ENCODE assay signal across 15 mouse cellular contexts in genomic region chr5:105081900-105082299, GRCm38 (mm10). TPM values are rescaled to one million over a fixed set of nuclear protein-coding genes. Genes with fewer than 3 reads are reported as not detected.
"Had no signal": no experiment of that assay in that cellular context is flagged by ENCODE, and none has a peak within 500 bp of the region (broad histone marks: within the 10 kb centered on the region; RNA-seq: fewer than 3 reads in every experiment).

No protein-coding gene starts in this region.

- H3K4me1 ChIP-seq: limb, embryonic 15.5 days; liver, embryonic 13.5 days; liver, embryonic 15.5 days; midbrain, embryonic 13.5 days; midbrain, embryonic 15.5 days; neural tube, embryonic 12.5 days had no signal

- ATAC-seq: liver, postnatal 0 days; midbrain, embryonic 13.5 days; midbrain, embryonic 15.5 days had no signal

- DNase-seq: liver, embryonic 13.5 days; liver, postnatal 0 days; lung, embryonic 14.5 days; lung, postnatal 10 days; lung, postnatal 4 days; right cerebral cortex, postnatal 14 days; right cerebral cortex, postnatal 4 days; spleen, adult 18-20 months had no signal

- H3K36me3 ChIP-seq: limb, embryonic 15.5 days; liver, embryonic 13.5 days; liver, embryonic 15.5 days; midbrain, embryonic 13.5 days; midbrain, embryonic 15.5 days; neural tube, embryonic 12.5 days had no signal

- H3K27ac ChIP-seq: limb, embryonic 15.5 days; liver, embryonic 13.5 days; liver, embryonic 15.5 days; midbrain, embryonic 13.5 days; midbrain, embryonic 15.5 days; neural tube, embryonic 12.5 days had no signal

- H3K27me3 ChIP-seq: limb, embryonic 15.5 days; liver, embryonic 13.5 days; liver, embryonic 15.5 days; megakaryocyte, embryonic 14.5 days; midbrain, embryonic 13.5 days; midbrain, embryonic 15.5 days; neural tube, embryonic 12.5 days had no signal

- H3K4me3 ChIP-seq: limb, embryonic 15.5 days; liver, embryonic 13.5 days; liver, embryonic 15.5 days; megakaryocyte, embryonic 14.5 days; midbrain, embryonic 13.5 days; midbrain, embryonic 15.5 days; neural tube, embryonic 12.5 days had no signal

RNA-seq across cellular contexts. Expression of gene Gbp8, which starts 57.4 kb away (rescaled TPM):
- polyA plus RNA-seq: neural tube, embryonic 14.5 days had no signal
